ENCODE assay signal across 8 mouse cellular contexts in the genomic region with DNA sequence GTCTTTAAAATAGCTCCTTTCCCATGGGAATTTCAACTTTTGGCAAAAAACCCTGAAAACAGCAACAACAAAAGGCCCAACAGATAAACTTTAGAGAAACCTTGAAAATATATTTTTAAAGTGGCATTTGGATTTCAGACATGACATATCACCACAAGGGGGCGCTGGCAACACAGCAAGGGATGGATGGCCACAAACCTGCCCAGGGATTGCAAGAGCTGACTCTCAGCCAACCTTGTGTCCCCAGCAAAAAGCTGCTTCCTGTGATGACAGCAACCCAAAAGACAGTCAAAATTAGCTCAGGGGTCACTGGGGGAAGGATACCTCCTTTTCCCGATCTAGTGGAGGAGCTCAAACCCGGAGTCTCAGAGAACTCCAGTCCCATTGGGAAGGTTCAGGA. TPM values are rescaled to one million over a fixed set of nuclear protein-coding genes. Genes with fewer than 3 reads are reported as not detected.
A peak's percentile ranks its signal among the peaks of the same experiment; 100 is the strongest.
DNase-seq lines count a peak whose midpoint lies in the region; ATAC-seq and TF ChIP-seq lines count a peak whose summit lies in the region.

No protein-coding gene starts in this region.

- H3K4me3 ChIP-seq in G1E (ENCODE audit: low read depth, low read length) = no peak overlapping the region
- no peak overlapping the region for H3K4me3 ChIP-seq in embryonic facial prominence, embryonic 11.5 days (ENCODE audit: low read depth, low read length)

- 0 out of 2 replicates have a peak, but pooled peaks have one; percentile 5 for TF ChIP-seq CTCF in G1E (IDR thresholded peaks at IDR 0.05; ENCODE audit: low read depth, low read length)

- 5% methylated on average over 3 of the region's 3 CpGs for WGBS in embryonic facial prominence, embryonic 11.5 days

- no peaks in the 10 kb centered on the region for H3K27me3 ChIP-seq in G1E (ENCODE audit: insufficient read depth, low read length)
- no peaks in the 10 kb centered on the region for H3K27me3 ChIP-seq in embryonic facial prominence, embryonic 11.5 days (ENCODE audit: control insufficient read depth, insufficient read depth, low read length)

- H3K4me2 ChIP-seq in embryonic facial prominence, embryonic 11.5 days (ENCODE audit: low read depth, low read length) = no peak overlapping the region

- no peak overlapping the region for H3K27ac ChIP-seq in embryonic facial prominence, embryonic 11.5 days (replicated peaks; ENCODE audit: low read depth, low read length)

- H3K9ac ChIP-seq in embryonic facial prominence, embryonic 11.5 days (replicated peaks; ENCODE audit: low read length) = no peak overlapping the region

- H3K9me3 ChIP-seq in G1E (replicated peaks) = peaks cover 37% of the 10 kb centered on the region
- H3K9me3 ChIP-seq in embryonic facial prominence, embryonic 11.5 days (replicated peaks; ENCODE audit: control insufficient read depth, low read length) = no peaks in the 10 kb centered on the region

- H3K36me3 ChIP-seq in G1E (replicated peaks) = no peaks in the 10 kb centered on the region
- no peaks in the 10 kb centered on the region for H3K36me3 ChIP-seq in embryonic facial prominence, embryonic 11.5 days (replicated peaks; ENCODE audit: control insufficient read depth, insufficient read depth, low read depth, low read length)

- no peak for ATAC-seq in G1E (ENCODE audit: extremely low read depth, insufficient number of reproducible peaks, low FRiP score, poor library complexity, severe bottlenecking)
- no peak for ATAC-seq in embryonic facial prominence, embryonic 11.5 days (replicated peaks; ENCODE audit: insufficient number of reproducible peaks, low FRiP score, low TSS enrichment, low read depth)
- peak; percentile 95 for ATAC-seq in megakaryocyte progenitor cell, adult 5-6 weeks (replicated peaks; ENCODE audit: poor library complexity)
- ATAC-seq in erythroid progenitor cell, adult 5-6 weeks (replicated peaks; ENCODE audit: low FRiP score, poor library complexity, severe bottlenecking) = no peak

- DNase-seq in G1E (ENCODE audit: low spot score) = no peak
- DNase-seq in adrenal gland, postnatal 4 days (ENCODE audit: low spot score in 2 of 2) = peak; percentile 57 to 64
- DNase-seq in embryonic facial prominence, embryonic 11.5 days (ENCODE audit: low spot score) = peak; percentile 88
- DNase-seq in heart, postnatal 36 days = peak; percentile 80 to 81
- peak; percentile 55 to 73 for DNase-seq in layer of hippocampus, postnatal 36 days
- DNase-seq in right cerebral cortex, postnatal 4 days = peak; percentile 87

- intact Hi-C loops in heart, postnatal 36 days (cut with DNase I) = loop anchor here (1.0 to 5.0 kb wide), 3 partner anchors 167 to 233 kb away; no protein-coding TSS in a partner anchor

- no peaks in the 10 kb centered on the region for H3K4me1 ChIP-seq in G1E (ENCODE audit: insufficient read depth, low read depth, low read length)
- H3K4me1 ChIP-seq in embryonic facial prominence, embryonic 11.5 days (ENCODE audit: control insufficient read depth, insufficient read depth, low read length) = no peaks in the 10 kb centered on the region

RNA-seq across cellular contexts. Expression of a gene that starts 17.2 kb away (rescaled TPM):
- not detected in 2 replicates for total RNA-seq in G1E (2014; fragmentation: Nextera tagmentation)
- total RNA-seq in G1E (2017) = 0.05 TPM in 1 of 2 replicates, not detected in the other
- polyA plus RNA-seq in G1E (2012) = not detected in 2 replicates
- 1 to 10 TPM; 8.7 to 9.5 TPM for total RNA-seq in adrenal gland, postnatal 4 days (2021)
- polyA plus RNA-seq in embryonic facial prominence, embryonic 11.5 days (2014; fragmentation: Nextera tagmentation; extraction: Ambion mirVana) = 1.4 and 2.4 TPM in 2 replicates
- total RNA-seq in heart, postnatal 36 days (2021) = 10 to 100 TPM; 30.4 to 32.3 TPM
- total RNA-seq in layer of hippocampus, postnatal 36 days (2021) = 10 to 100 TPM; 15.6 to 15.7 TPM
- total RNA-seq in megakaryocyte progenitor cell, adult 5-6 weeks (2015) = 0.86 and 1.1 TPM in 2 replicates
- 0.81 and 0.92 TPM in 2 replicates for total RNA-seq in megakaryocyte progenitor cell, adult 5-6 weeks (2017)
- 1.7 TPM in 1 of 2 replicates, not detected in the other for total RNA-seq in erythroid progenitor cell, adult 5-6 weeks (2015; ENCODE audit: low replicate concordance)
- total RNA-seq in erythroid progenitor cell, adult 5-6 weeks (2017; ENCODE audit: low replicate concordance) = not detected in 2 replicates

RNA-seq across cellular contexts. Expression of a gene that starts 48.3 kb away (rescaled TPM):
- total RNA-seq in G1E (2014; fragmentation: Nextera tagmentation) (69.3 and 79.8 TPM in 2 replicates), G1E (2017) (66.7 and 72.8 TPM in 2 replicates)
- polyA plus RNA-seq in G1E (2012) = 26.1 and 43.6 TPM in 2 replicates
- 100 to 1,000 TPM; 379 to 452 TPM for total RNA-seq in adrenal gland, postnatal 4 days (2021)
- polyA plus RNA-seq in embryonic facial prominence, embryonic 11.5 days (2014; fragmentation: Nextera tagmentation; extraction: Ambion mirVana) = 107 and 116 TPM in 2 replicates
- total RNA-seq in heart, postnatal 36 days (2021) = 100 to 1,000 TPM; 734 to 810 TPM
- total RNA-seq in layer of hippocampus, postnatal 36 days (2021) = 10 to 100 TPM; 21.0 to 21.5 TPM
- total RNA-seq in megakaryocyte progenitor cell, adult 5-6 weeks (2015) = 65.5 and 76.6 TPM in 2 replicates
- 59.2 and 61.1 TPM in 2 replicates for total RNA-seq in megakaryocyte progenitor cell, adult 5-6 weeks (2017)
- 9.6 and 17.3 TPM in 2 replicates for total RNA-seq in erythroid progenitor cell, adult 5-6 weeks (2015; ENCODE audit: low replicate concordance)
- total RNA-seq in erythroid progenitor cell, adult 5-6 weeks (2017; ENCODE audit: low replicate concordance) = 2.7 and 7.6 TPM in 2 replicates

Comparison
In these comparisons a context has a peak if more than half of its experiments do, and no peak if none do; other contexts are left out.
1. RNA of a gene that starts 48.3 kb away (total RNA-seq): 734 to 810 TPM in heart, postnatal 36 days and 379 to 452 TPM in adrenal gland, postnatal 4 days; 66.7 to 79.8 TPM in G1E, 59.2 to 76.6 TPM in megakaryocyte progenitor cell, adult 5-6 weeks, 21.0 to 21.5 TPM in layer of hippocampus, postnatal 36 days and 2.7 to 17.3 TPM in erythroid progenitor cell, adult 5-6 weeks; every median in the first group is over 4 times any median in the second.